Mouse (Mus musculus): Measurements from ENCODE around the gene Sart1. TPM values are rescaled to one million over a fixed set of nuclear protein-coding genes. Genes with fewer than 3 reads are reported as not detected.

Gene Sart1
- 52.7 and 88.8 TPM in 2 replicates for polyA plus RNA-seq (2016; fragmentation: Nextera tagmentation; extraction: Ambion mirVana)

- Histone ChIP-seq H3K27ac (peak within 1 kb of the TSS; percentile 92), H3K27me3 (ENCODE audit: insufficient read depth, poor library complexity, severe bottlenecking) (no peaks in the 10 kb centered on the region), H3K4me3 (peak within 1 kb of the TSS; percentile 99), H3K36me3 (peaks cover 23% of the 10 kb centered on the region), H3K4me1 (peaks cover 40% of the 10 kb centered on the region), H3K9me3 (no peaks in the 10 kb centered on the region)
- peak; percentile 98 for DNase-seq (ENCODE audit: low spot score)
- WGBS, result 2% methylated on average over 43 of the region's 43 CpGs
Measured at GRCm38 (mm10) chr19:5388588-5389242, at the start of gene Sart1. Gene Sart1 (minus strand): TSS chr19:5388703.

DNA sequence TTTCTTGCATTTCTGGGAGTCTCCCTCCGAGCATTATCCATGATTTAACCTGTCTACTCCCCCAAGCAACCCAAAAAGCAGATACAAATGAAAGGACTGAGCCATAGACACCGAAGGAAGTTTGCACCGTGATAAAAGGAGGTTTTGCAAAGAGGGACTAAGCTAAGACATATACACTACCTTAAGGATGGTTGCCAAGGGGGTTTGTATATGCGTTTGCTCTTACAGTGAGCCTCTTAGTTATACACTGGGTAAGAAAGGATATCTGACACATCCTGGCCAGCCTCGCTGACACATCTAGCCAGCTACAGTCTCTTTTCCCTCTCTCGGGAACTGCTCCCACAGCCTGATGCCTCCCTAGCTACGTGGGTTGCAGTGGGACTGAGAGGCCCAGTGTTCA lies 45.4 kb upstream of the Sart1 start:
- WGBS, result 54% methylated on average over 7 of the region's 7 CpGs
- Histone ChIP-seq H3K36me3 (no peaks in the 10 kb centered on the region), H3K4me3 (peak overlapping the region; percentile 61)

GRCm38 (mm10) chr19:5432992-5433852 lies 44.7 kb upstream of the Sart1 start:
- 11% methylated on average over 16 of the region's 16 CpGs for WGBS
- H3K4me1 ChIP-seq, result peaks cover 20% of the 10 kb centered on the region
- no peaks in the 10 kb centered on the region for H3K36me3 ChIP-seq
- peak overlapping the region; percentile 90 for H3K27ac ChIP-seq
- peak; percentile 80 for DNase-seq (ENCODE audit: low spot score)
- no peaks in the 10 kb centered on the region for H3K9me3 ChIP-seq
- H3K27me3 ChIP-seq (ENCODE audit: insufficient read depth, poor library complexity, severe bottlenecking), result 0 out of 2 replicates have a peak, but pooled peaks cover 12% of the 10 kb centered on the region
- H3K4me3 ChIP-seq, result peak overlapping the region; percentile 61

More for the DNA sequence above, 45.4 kb upstream of the Sart1 start:
- peaks cover 20% of the 10 kb centered on the region for H3K4me1 ChIP-seq
- no peak for DNase-seq (ENCODE audit: low spot score)
- H3K27me3 ChIP-seq (ENCODE audit: insufficient read depth, poor library complexity, severe bottlenecking), result 0 out of 2 replicates have a peak, but pooled peaks cover 12% of the 10 kb centered on the region
- peak overlapping the region; percentile 90 for H3K27ac ChIP-seq
- H3K9me3 ChIP-seq, result no peaks in the 10 kb centered on the region

GRCm38 (mm10) chr19:5431911-5432464 lies 43.5 kb upstream of the Sart1 start:
- 62% methylated on average over 4 of the region's 4 CpGs for WGBS

DNA sequence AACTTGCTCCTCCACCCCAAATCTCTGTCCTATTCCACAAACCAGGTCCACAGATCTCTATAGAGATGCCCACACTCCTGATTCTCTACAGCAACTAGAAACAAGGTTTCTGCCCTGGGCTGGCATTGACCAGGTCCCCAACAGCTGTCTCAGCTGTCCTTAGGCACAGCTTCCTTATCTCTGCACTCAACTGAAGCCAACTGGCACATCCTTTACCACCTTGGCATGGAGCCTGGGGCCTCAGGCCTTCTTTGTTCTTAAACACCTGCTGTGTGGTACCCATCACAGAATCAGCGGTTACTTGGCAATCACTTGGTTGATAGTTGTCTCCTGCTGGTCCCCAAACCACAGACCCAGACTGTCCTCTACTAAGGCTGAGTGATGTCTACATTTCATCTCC lies 41.9 kb upstream of the Sart1 start:
- no peak overlapping the region for H3K4me3 ChIP-seq
- 86% methylated on average over 1 of the region's 1 CpGs for WGBS
- H3K9me3 ChIP-seq, result no peaks in the 10 kb centered on the region
- DNase-seq (ENCODE audit: low spot score), result no peak
- no peak overlapping the region for H3K27ac ChIP-seq
- H3K4me1 ChIP-seq, result peaks cover 36% of the 10 kb centered on the region
- peaks cover 17% of the 10 kb centered on the region for H3K36me3 ChIP-seq
- H3K27me3 ChIP-seq (ENCODE audit: insufficient read depth, poor library complexity, severe bottlenecking), result 0 out of 2 replicates have a peak, but pooled peaks cover 5% of the 10 kb centered on the region

More at GRCm38 (mm10) chr19:5431911-5432464, 43.5 kb upstream of the Sart1 start:
- DNase-seq (ENCODE audit: low spot score), result no peak
- Histone ChIP-seq H3K9me3 (no peaks in the 10 kb centered on the region), H3K27ac (no peak overlapping the region), H3K4me3 (no peak overlapping the region), H3K27me3 (ENCODE audit: insufficient read depth, poor library complexity, severe bottlenecking) (0 out of 2 replicates have a peak, but pooled peaks cover 6% of the 10 kb centered on the region), H3K36me3 (peaks cover 6% of the 10 kb centered on the region), H3K4me1 (peaks cover 22% of the 10 kb centered on the region)

DNA sequence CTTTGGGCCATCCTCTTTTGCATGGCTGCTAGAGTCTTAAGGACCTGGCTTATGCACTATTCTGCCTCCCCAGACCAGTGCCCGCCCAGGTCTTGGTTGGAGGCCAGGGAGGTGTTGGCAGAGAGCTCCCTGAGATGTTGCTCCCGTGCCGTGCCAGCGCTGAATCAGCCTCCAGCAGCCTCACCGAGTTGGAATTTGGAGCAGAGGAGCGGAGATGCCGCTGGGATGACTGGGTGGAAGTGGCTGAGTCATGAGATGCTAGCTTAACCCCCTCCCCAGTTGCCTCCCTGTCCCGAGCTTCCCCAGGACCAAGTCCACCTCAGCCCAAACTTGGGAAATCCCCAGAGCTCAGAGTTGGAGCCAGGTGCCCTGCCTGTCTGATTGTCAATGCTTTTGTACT lies 41.3 kb upstream of the Sart1 start:
- Histone ChIP-seq H3K9me3 (no peaks in the 10 kb centered on the region), H3K4me1 (peaks cover 36% of the 10 kb centered on the region), H3K27me3 (ENCODE audit: insufficient read depth, poor library complexity, severe bottlenecking) (0 out of 2 replicates have a peak, but pooled peaks cover 5% of the 10 kb centered on the region), H3K27ac (no peak overlapping the region), H3K4me3 (no peak overlapping the region), H3K36me3 (peaks cover 17% of the 10 kb centered on the region)
- WGBS, result 70% methylated on average over 8 of the region's 8 CpGs
- DNase-seq (ENCODE audit: low spot score), result no peak

DNA sequence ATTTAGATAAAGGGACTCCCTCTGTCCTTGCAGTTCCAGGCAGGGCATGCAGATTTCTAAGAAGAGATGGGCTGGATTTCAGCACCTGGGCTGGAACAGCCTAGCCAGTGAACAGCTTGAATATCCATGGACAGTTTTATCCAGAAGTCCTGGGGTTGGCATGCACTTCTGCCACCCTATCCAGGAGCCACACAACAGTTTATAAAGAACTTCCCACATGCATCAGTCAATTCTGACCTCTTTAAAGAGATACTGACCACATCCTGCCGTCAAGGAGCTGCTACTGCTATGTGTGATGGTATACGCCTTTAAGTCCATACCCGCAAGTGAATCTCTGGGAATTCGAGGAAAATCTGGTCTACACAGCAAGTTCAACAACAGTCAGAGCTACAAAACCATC lies 40.7 kb upstream of the Sart1 start:
- H3K4me3 ChIP-seq, result no peak overlapping the region
- no peak overlapping the region for H3K27ac ChIP-seq
- peaks cover 33% of the 10 kb centered on the region for H3K4me1 ChIP-seq
- H3K36me3 ChIP-seq, result peaks cover 17% of the 10 kb centered on the region
- H3K27me3 ChIP-seq (ENCODE audit: insufficient read depth, poor library complexity, severe bottlenecking), result 0 out of 2 replicates have a peak, but pooled peaks cover 2% of the 10 kb centered on the region
- 70% methylated on average over 4 of the region's 4 CpGs for WGBS
- no peak for DNase-seq (ENCODE audit: low spot score)
- H3K9me3 ChIP-seq, result no peaks in the 10 kb centered on the region

GRCm38 (mm10) chr19:5428083-5428482 lies 39.6 kb upstream of the Sart1 start:
- WGBS, result 72% methylated on average over 2 of the region's 2 CpGs
- H3K4me1 ChIP-seq, result peaks cover 32% of the 10 kb centered on the region
- H3K27me3 ChIP-seq (ENCODE audit: insufficient read depth, poor library complexity, severe bottlenecking), result no peaks in the 10 kb centered on the region
- H3K9me3 ChIP-seq, result no peaks in the 10 kb centered on the region
- no peak overlapping the region for H3K4me3 ChIP-seq
- peaks cover 17% of the 10 kb centered on the region for H3K36me3 ChIP-seq
- H3K27ac ChIP-seq, result no peak overlapping the region
- no peak for DNase-seq (ENCODE audit: low spot score)

- H3K27ac ChIP-seq, result no peak overlapping the region; the same call in 1 of the 2 replicates
- peaks cover 29% of the 10 kb centered on the region for H3K36me3 ChIP-seq
- WGBS, result 91% methylated on average over 13 of the region's 13 CpGs
- peaks cover 30% of the 10 kb centered on the region for H3K4me1 ChIP-seq
- H3K9me3 ChIP-seq, result no peaks in the 10 kb centered on the region
- H3K27me3 ChIP-seq (ENCODE audit: insufficient read depth, poor library complexity, severe bottlenecking), result no peaks in the 10 kb centered on the region
- H3K4me3 ChIP-seq, result peak overlapping the region; percentile 84; the same call in 1 of the 2 replicates
- DNase-seq (ENCODE audit: low spot score), result no peak
Measured at GRCm38 (mm10) chr19:5426640-5427290, 38.3 kb upstream of the Sart1 start.

DNA sequence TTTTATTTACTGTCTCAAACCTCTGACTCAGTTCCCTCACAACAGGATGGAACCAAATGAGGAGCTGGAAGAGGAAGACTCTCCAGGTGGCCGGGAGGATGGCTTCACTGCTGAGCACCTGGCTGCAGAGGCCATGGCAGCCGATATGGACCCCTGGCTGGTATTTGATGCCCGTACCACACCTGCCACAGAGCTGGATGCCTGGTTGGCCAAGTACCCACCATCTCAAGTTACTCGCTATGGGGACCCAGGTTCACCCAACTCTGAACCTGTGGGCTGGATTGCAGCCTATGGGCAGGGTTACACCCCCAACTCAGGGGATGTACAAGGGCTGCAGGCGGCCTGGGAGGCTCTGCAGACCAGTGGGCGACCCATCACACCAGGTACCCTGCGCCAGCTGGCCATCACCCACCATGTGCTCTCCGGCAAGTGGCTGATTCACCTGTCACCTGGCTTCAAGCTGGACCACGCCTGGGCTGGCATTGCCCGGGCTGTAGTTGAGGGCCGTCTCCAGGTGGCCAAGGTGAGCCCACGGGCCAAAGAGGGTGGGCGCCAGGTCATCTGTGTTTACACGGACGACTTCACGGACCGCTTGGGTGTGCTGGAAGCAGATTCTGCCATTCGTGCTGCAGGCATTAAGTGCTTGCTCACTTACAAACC lies 37.5 kb upstream of the Sart1 start:
- Histone ChIP-seq H3K4me3 (peak overlapping the region; percentile 84), H3K4me1 (peaks cover 30% of the 10 kb centered on the region), H3K9me3 (no peaks in the 10 kb centered on the region), H3K27ac (peak overlapping the region; percentile 95), H3K36me3 (peaks cover 36% of the 10 kb centered on the region), H3K27me3 (ENCODE audit: insufficient read depth, poor library complexity, severe bottlenecking) (no peaks in the 10 kb centered on the region)
- no peak for DNase-seq (ENCODE audit: low spot score)
- 87% methylated on average over 18 of the region's 18 CpGs for WGBS

DNA sequence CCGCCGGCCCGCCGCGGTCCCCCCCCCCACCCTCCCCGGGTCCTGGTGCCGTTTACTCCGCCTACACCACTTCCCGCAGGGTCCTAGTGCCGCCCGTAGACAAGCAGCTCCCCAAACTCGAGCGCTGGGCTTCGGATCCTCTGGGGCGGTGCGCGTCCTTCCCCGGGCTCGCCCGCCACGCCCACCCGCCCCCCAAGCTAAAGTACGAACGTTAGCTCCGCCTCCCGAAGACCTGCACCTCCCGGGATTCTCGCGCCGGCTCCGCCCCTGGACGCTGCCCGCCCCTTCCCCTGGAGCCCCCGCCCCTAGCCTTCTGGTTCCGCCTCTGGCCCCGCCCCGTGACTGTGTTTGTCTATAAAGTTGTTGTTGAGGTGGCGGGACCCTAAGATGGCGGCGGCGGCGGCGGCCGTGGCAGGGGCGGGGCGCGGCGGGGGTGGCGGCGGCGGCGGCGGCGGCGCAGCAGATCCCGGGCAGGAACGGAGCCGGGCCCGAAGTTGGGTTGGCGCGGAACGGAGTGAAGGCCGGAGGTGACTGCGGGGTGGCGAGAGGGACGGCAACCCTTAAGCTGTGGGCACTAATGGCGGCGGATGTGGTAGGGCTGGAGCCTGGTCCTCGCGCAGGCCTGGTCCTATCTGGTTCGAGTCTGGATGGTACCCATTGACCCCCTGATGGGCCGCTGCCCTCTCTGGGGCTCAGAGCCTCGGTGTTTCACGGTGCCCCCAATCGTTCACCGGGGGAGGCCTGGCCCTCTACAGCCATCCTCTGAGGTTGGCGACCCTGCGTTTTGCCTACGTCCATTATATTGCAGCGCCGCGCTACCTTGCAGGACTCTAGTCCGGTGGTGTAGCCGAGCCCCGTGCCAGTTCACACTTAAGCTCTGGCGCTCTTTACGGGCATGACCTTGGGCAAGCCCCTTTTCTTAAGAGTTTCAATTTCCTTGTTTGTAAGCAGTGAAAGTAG lies 36.6 kb upstream of the Sart1 start, which contains the start of the genes Drap1 and AI837181:
Gene Drap1 (minus strand): TSS at position 198 of the 960 bp plus-strand sequence.
Gene AI837181 (plus strand): TSS at position 363 of the 960 bp plus-strand sequence.
- Histone ChIP-seq H3K36me3 (peaks cover 46% of the 10 kb centered on the region), H3K27ac (peak within 1 kb of the TSS; percentile 95), H3K9me3 (no peaks in the 10 kb centered on the region), H3K4me1 (peaks cover 30% of the 10 kb centered on the region), H3K27me3 (ENCODE audit: insufficient read depth, poor library complexity, severe bottlenecking) (no peaks in the 10 kb centered on the region), H3K4me3 (peak within 1 kb of the TSS; percentile 84)
- WGBS, result under 1% methylated on average over 73 of the region's 87 CpGs
- peak; percentile 99 for DNase-seq (ENCODE audit: low spot score)
